Comparison of ENCODE assay signal across 8 mouse cellular contexts in the genomic region with DNA sequence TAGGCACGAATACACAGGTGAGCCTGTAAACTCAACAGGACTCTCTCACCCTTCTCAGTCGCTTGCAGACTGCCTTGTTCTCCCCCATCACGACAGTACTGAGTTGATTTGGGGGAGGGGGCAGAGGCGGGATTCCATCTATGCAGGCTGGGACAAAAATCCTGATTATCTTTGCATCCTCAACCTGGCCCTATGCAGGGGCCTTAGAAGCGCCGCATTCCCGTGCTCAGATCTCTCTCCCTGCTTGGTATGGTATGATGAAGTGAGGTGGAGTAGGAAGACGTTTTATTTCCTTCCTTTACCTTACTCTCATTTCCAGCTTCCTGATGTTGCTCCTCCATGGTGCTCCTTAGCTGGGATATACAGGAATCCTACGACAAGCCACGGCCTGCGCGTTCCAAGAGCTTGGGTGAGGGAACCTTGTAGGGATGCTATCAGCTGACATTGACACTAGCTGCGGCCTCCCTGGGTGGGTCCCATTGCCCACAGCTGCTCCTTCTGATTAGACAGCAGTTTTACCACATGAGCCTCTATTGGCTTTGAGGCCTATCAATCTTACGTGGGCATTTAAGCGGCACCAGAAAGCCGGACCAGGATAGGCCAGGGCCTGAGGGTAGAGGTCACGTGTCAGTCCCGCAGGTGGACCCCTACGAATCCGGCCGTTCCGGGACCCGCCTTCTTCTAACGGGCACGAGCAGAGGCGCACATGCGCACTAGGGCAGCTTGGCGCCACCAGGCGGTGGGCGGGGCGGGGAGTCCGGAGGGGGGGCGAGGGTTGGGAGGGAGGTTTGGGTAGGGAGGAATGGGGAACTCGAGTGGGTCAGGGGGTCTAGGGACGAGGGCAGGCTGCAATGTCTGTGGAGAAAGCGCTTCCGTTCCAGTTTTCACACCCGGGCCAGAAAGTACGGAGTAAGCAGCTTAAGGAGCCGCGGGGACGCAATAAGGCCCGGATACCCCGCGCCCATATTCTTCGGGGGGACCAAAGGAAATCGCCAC. TPM values are rescaled to one million over a fixed set of nuclear protein-coding genes. Genes with fewer than 3 reads are reported as not detected.
DNase-seq lines count a peak whose midpoint lies in the region; ATAC-seq and TF ChIP-seq lines count a peak whose summit lies in the region.

Snx32 (minus strand) TSS at position 508 of the 996 bp plus-strand sequence.

- no peak within 1 kb of the TSS for H3K27ac ChIP-seq in CH12.LX (ENCODE audit: insufficient read depth, low read depth)
- no peak within 1 kb of the TSS for H3K27ac ChIP-seq in forebrain, embryonic 11.5 days (ENCODE audit: low read depth, low read length)
- H3K27ac ChIP-seq in heart, embryonic 16.5 days (ENCODE audit: low read length): peak within 1 kb of the TSS; percentile 72
- peak within 1 kb of the TSS; percentile 76 for H3K27ac ChIP-seq in liver, embryonic 16.5 days (ENCODE audit: low read length)
- H3K27ac ChIP-seq in neural tube, embryonic 13.5 days (replicated peaks): peak within 1 kb of the TSS; percentile 86
- H3K27ac ChIP-seq in testis, adult 2 months (ENCODE audit: control insufficient read depth, insufficient read depth, low read depth, low read length): peak within 1 kb of the TSS; percentile 89

- H3K79me2 ChIP-seq in CH12.LX (replicated peaks; ENCODE audit: control insufficient read depth, extremely low read depth, insufficient read depth, poor library complexity, severe bottlenecking): no peaks in the 10 kb centered on the region

- peak; percentile 99 for DNase-seq in CH12.LX (ENCODE audit: extremely low read depth)
- DNase-seq in c-Kit-positive CD71-positive TER-119-negative erythroid progenitor cells, embryonic 14.5 days (ENCODE audit: low read depth): peak; percentile 98
- DNase-seq in forebrain, embryonic 11.5 days (ENCODE audit: low spot score): peak; percentile 96
- peak; percentile 98 to 100 for DNase-seq in kidney, postnatal 36 days

- TF ChIP-seq POLR2A in CH12.LX (IDR thresholded peaks at IDR 0.05; ENCODE audit: low read depth, low read length): peak; percentile 51; the same call in 1 of the 2 replicates
- TF ChIP-seq POLR2A in testis, adult 2 months (IDR thresholded peaks at IDR 0.05; ENCODE audit: control insufficient read depth, low read depth, low read length): peak; percentile 43

- H3K4me3 ChIP-seq in CH12.LX (replicated peaks in 1 of 3; ENCODE audit: low read depth in 2 of 3, low read length in 2 of 3, poor library complexity in 1 of 3): peak within 1 kb of the TSS; percentile 63 to 79 (median 72)
- peak within 1 kb of the TSS; percentile 42 for H3K4me3 ChIP-seq in forebrain, embryonic 11.5 days (ENCODE audit: low read depth, low read length)
- peak within 1 kb of the TSS; percentile 54 for H3K4me3 ChIP-seq in heart, embryonic 16.5 days (ENCODE audit: low read length)
- peak within 1 kb of the TSS; percentile 69 for H3K4me3 ChIP-seq in liver, embryonic 16.5 days (ENCODE audit: low read depth, low read length)
- peak within 1 kb of the TSS; percentile 55 for H3K4me3 ChIP-seq in neural tube, embryonic 13.5 days
- peak within 1 kb of the TSS; percentile 92 for H3K4me3 ChIP-seq in testis, adult 2 months (ENCODE audit: control insufficient read depth, low read depth, low read length)

- peak; percentile 99 for ATAC-seq in forebrain, embryonic 11.5 days (replicated peaks; ENCODE audit: low FRiP score)
- ATAC-seq in heart, embryonic 16.5 days (replicated peaks; ENCODE audit: extremely low read depth, insufficient read depth, low FRiP score): peak; percentile 99
- peak; percentile 99 for ATAC-seq in liver, embryonic 16.5 days (ENCODE audit: low read depth)
- ATAC-seq in neural tube, embryonic 13.5 days (ENCODE audit: low read depth): peak; percentile 99

- in situ Hi-C loops in CH12.LX (cut with MboI; ENCODE audit: low pct_ligation_motif_present, low pct_unique_long_range_greater_than_20kb, low sequenced_read_pairs): no loop called here

- H3K9me3 ChIP-seq in CH12.LX (replicated peaks; ENCODE audit: low read length): no peaks in the 10 kb centered on the region
- no peaks in the 10 kb centered on the region; the same call in 1 of the 2 replicates for H3K9me3 ChIP-seq in forebrain, embryonic 11.5 days (ENCODE audit: control insufficient read depth, low read length)
- no peaks in the 10 kb centered on the region for H3K9me3 ChIP-seq in heart, embryonic 16.5 days (replicated peaks; ENCODE audit: control insufficient read depth, low read length)
- no peaks in the 10 kb centered on the region for H3K9me3 ChIP-seq in liver, embryonic 16.5 days (replicated peaks; ENCODE audit: control insufficient read depth, low read length)
- no peaks in the 10 kb centered on the region for H3K9me3 ChIP-seq in neural tube, embryonic 13.5 days

- peak within 1 kb of the TSS; percentile 89 for H3K4me2 ChIP-seq in CH12.LX (ENCODE audit: insufficient read depth, low read depth, poor library complexity, severe bottlenecking)
- peak within 1 kb of the TSS; percentile 71 for H3K4me2 ChIP-seq in forebrain, embryonic 11.5 days (ENCODE audit: low read depth, low read length, severe bottlenecking)
- peak within 1 kb of the TSS; percentile 95 for H3K4me2 ChIP-seq in heart, embryonic 16.5 days (ENCODE audit: low read depth, low read length)
- H3K4me2 ChIP-seq in liver, embryonic 16.5 days (ENCODE audit: low read depth, low read length): peak within 1 kb of the TSS; percentile 87
- H3K4me2 ChIP-seq in neural tube, embryonic 13.5 days: peak within 1 kb of the TSS; percentile 82

- no peak for TF ChIP-seq RAD21 in CH12.LX (IDR thresholded peaks at IDR 0.05; ENCODE audit: low read depth, low read length)

- peaks cover 3% of the 10 kb centered on the region for H3K27me3 ChIP-seq in CH12.LX (replicated peaks)
- H3K27me3 ChIP-seq in forebrain, embryonic 11.5 days (ENCODE audit: control insufficient read depth, insufficient read depth, low read length): no peaks in the 10 kb centered on the region
- H3K27me3 ChIP-seq in heart, embryonic 16.5 days (ENCODE audit: control insufficient read depth, insufficient read depth, low read length): no peaks in the 10 kb centered on the region
- no peaks in the 10 kb centered on the region for H3K27me3 ChIP-seq in liver, embryonic 16.5 days (ENCODE audit: control insufficient read depth, insufficient read depth, low read depth, low read length)
- H3K27me3 ChIP-seq in neural tube, embryonic 13.5 days: no peaks in the 10 kb centered on the region
- H3K27me3 ChIP-seq in testis, adult 2 months (ENCODE audit: control insufficient read depth, insufficient read depth, low read length): no peaks in the 10 kb centered on the region

- H3K9ac ChIP-seq in CH12.LX (ENCODE audit: insufficient read depth, low read depth): peak within 1 kb of the TSS; percentile 72
- H3K9ac ChIP-seq in forebrain, embryonic 11.5 days (ENCODE audit: low read length): peak within 1 kb of the TSS; percentile 68
- peak within 1 kb of the TSS; percentile 77 for H3K9ac ChIP-seq in heart, embryonic 16.5 days (ENCODE audit: low read length)
- H3K9ac ChIP-seq in liver, embryonic 16.5 days (ENCODE audit: low read depth, low read length): peak within 1 kb of the TSS; percentile 70
- peak within 1 kb of the TSS; percentile 83 for H3K9ac ChIP-seq in neural tube, embryonic 13.5 days

- dilution Hi-C loops in CH12.LX (cut with MboI; ENCODE audit: extremely low pct_ligation_motif_present, extremely low pct_unique_long_range_greater_than_20kb, low sequenced_read_pairs): no loop called here

- H3K36me3 ChIP-seq in CH12.LX (replicated peaks in 1 of 2; ENCODE audit: control insufficient read depth in 1 of 2, insufficient read depth in 1 of 2, low read length in 1 of 2): no peaks in the 10 kb centered on the region
- H3K36me3 ChIP-seq in forebrain, embryonic 11.5 days (ENCODE audit: control insufficient read depth, insufficient read depth, low read length): no peaks in the 10 kb centered on the region
- H3K36me3 ChIP-seq in heart, embryonic 16.5 days (ENCODE audit: control insufficient read depth, insufficient read depth): no peaks in the 10 kb centered on the region
- H3K36me3 ChIP-seq in liver, embryonic 16.5 days (ENCODE audit: control insufficient read depth, insufficient read depth): no peaks in the 10 kb centered on the region
- H3K36me3 ChIP-seq in neural tube, embryonic 13.5 days: no peaks in the 10 kb centered on the region
- no peaks in the 10 kb centered on the region for H3K36me3 ChIP-seq in testis, adult 2 months (ENCODE audit: control insufficient read depth, insufficient read depth, low read length)

- WGBS in forebrain, embryonic 11.5 days: 3% methylated on average over 46 of the region's 47 CpGs
- 2% methylated on average over 47 of the region's 47 CpGs for WGBS in heart, embryonic 16.5 days
- WGBS in liver, embryonic 16.5 days (ENCODE audit: insufficient replicate concordance): 2% methylated on average over 46 of the region's 47 CpGs
- WGBS in neural tube, embryonic 13.5 days: 3% methylated on average over 46 of the region's 47 CpGs

- TF ChIP-seq CTCF in CH12.LX (conservative IDR thresholded peaks at IDR 0.05 in 1 of 2, IDR thresholded peaks at IDR 0.05 in 1 of 2; ENCODE audit: low read depth in 2 of 2, low read length in 2 of 2): peak in 1 of 2 experiments; percentile 14; a peak in 1 of 4 replicates
- no peak for TF ChIP-seq CTCF in testis, adult 2 months (IDR thresholded peaks at IDR 0.05; ENCODE audit: control insufficient read depth, insufficient read depth, insufficient replicate concordance, low read depth, low read length)

- no peak for TF ChIP-seq EP300 in CH12.LX (IDR thresholded peaks at IDR 0.05; ENCODE audit: low read length)

- H3K4me1 ChIP-seq in CH12.LX (ENCODE audit: control insufficient read depth in 1 of 2, insufficient read depth in 2 of 2): peaks cover 6 to 31% of the 10 kb centered on the region in 2 experiments
- H3K4me1 ChIP-seq in forebrain, embryonic 11.5 days (replicated peaks; ENCODE audit: control insufficient read depth, insufficient read depth, low read length): peaks cover 6% of the 10 kb centered on the region
- H3K4me1 ChIP-seq in heart, embryonic 16.5 days (ENCODE audit: control insufficient read depth, insufficient read depth, low read length): peaks cover 26% of the 10 kb centered on the region
- peaks cover 34% of the 10 kb centered on the region for H3K4me1 ChIP-seq in liver, embryonic 16.5 days (ENCODE audit: control insufficient read depth, low read depth, low read length)
- peaks cover 37% of the 10 kb centered on the region for H3K4me1 ChIP-seq in neural tube, embryonic 13.5 days (replicated peaks)
- H3K4me1 ChIP-seq in testis, adult 2 months (ENCODE audit: control insufficient read depth, insufficient read depth, low read length): peaks cover 15% of the 10 kb centered on the region

RNA-seq across cellular contexts. Expression of gene Snx32, which starts in this region (rescaled TPM):
- total RNA-seq in CH12.LX (2012; rRNA removed) (2.7 and 2.8 TPM in 2 replicates), CH12.LX (2014; rRNA removed) (0.75 and 0.96 TPM in 2 replicates)
- polyA plus RNA-seq in CH12.LX (2012; ENCODE audit: insufficient read length, low read depth): 1.2 and 2.4 TPM in 2 replicates
- polyA plus RNA-seq in forebrain, embryonic 11.5 days (2014; fragmentation: Nextera tagmentation; extraction: Ambion mirVana): 15.9 and 19.5 TPM in 2 replicates
- 17.2 and 18.3 TPM in 2 replicates for polyA plus RNA-seq in heart, embryonic 16.5 days (2015; fragmentation: Nextera tagmentation; extraction: Ambion mirVana)
- polyA plus RNA-seq in liver, embryonic 16.5 days (2015; fragmentation: Nextera tagmentation; extraction: Ambion mirVana): 5.7 and 7.2 TPM in 2 replicates
- 69.9 and 74.3 TPM in 2 replicates for polyA plus RNA-seq in neural tube, embryonic 13.5 days (2015; fragmentation: Nextera tagmentation; extraction: Ambion mirVana)
- 11.0 and 12.7 TPM in 2 replicates for polyA plus RNA-seq in testis, adult 2 months (2012; rRNA removed)

Comparison
In these comparisons a context has a peak if more than half of its experiments do, and no peak if none do; other contexts are left out.
1. H3K27ac ChIP-seq: peak in heart, embryonic 16.5 days (single experiment), liver, embryonic 16.5 days (single experiment), neural tube, embryonic 13.5 days (single experiment) and testis, adult 2 months (single experiment); none in CH12.LX (single experiment) and forebrain, embryonic 11.5 days (single experiment).
2. H3K4me3 ChIP-seq: peak in every context shown above with its lines; median percentile 92 in testis, adult 2 months; 72 in CH12.LX; 69 in liver, embryonic 16.5 days; 55 in neural tube, embryonic 13.5 days; 54 in heart, embryonic 16.5 days; 42 in forebrain, embryonic 11.5 days.
3. Peak in every context shown above with its lines, with median percentiles within 50 percentile points of each other: DNase-seq, H3K4me2 ChIP-seq, H3K9ac ChIP-seq and ATAC-seq.